Mouse (Mus musculus): Measurements from ENCODE around the gene Sertad1.
A peak's percentile ranks its signal among the peaks of the same experiment; 100 is the strongest.

Sertad1 gene

DNA sequence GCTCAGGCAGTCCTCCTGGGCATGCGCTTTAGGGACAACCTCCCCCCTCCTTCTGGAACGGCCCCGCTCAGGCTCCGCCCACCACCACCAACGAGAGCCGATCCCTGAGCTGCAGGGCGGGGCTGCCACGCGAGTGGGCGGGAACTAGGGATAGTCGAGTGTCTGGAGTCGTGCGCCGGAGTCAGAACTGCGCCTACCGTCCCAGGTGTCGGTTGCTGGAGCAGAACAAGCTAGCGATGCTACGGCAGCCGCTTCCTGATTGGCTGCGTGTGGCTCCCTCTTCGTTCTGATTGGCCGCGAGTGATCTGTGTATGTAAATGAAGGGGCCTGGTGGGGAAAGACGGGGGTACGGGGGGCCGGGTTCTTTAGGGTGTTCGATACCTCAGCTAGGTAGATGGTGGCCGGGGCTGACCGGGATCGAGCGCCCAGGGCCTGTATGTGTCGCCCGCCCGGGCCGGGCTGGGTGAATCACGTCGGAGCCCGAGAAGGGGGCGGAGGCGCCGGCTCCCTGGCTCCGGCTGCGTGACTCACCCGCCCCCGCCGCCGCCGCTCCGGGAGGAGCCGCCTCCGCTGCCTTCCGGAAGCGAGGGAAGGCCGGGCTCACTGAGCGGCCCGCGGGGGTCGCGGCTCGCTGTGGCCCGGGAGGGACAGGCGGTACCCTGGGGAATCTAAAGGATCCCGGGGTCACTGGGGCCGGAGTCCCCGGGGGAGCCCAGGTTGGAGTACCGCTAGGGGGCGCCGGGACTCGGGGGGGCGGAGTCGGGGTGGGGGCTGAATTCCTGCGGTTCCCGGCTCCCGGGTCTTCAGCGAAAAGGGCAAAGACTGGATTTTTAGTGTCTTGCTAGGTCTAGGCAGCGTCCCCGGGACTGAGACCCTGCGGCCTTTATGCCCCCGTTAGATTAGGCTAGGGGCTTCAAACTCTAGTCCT lies at the start of gene Sertad1:
Gene Sertad1 (plus strand): TSS at position 141 of the 928 bp plus-strand sequence.
- DNase-seq = peak; percentile 100

GRCm38 (mm10) chr7:27437544-27437943 lies 49.2 kb upstream of the Sertad1 start:
- no peak for DNase-seq

- no peak for DNase-seq
Measured at GRCm38 (mm10) chr7:27440014-27440413, 46.7 kb upstream of the Sertad1 start.

GRCm38 (mm10) chr7:27446051-27446450 lies 40.7 kb upstream of the Sertad1 start:
- DNase-seq = peak; percentile 54

- DNase-seq = peak; percentile 74
Measured at GRCm38 (mm10) chr7:27446521-27447418, 39.9 kb upstream of the Sertad1 start.

DNA sequence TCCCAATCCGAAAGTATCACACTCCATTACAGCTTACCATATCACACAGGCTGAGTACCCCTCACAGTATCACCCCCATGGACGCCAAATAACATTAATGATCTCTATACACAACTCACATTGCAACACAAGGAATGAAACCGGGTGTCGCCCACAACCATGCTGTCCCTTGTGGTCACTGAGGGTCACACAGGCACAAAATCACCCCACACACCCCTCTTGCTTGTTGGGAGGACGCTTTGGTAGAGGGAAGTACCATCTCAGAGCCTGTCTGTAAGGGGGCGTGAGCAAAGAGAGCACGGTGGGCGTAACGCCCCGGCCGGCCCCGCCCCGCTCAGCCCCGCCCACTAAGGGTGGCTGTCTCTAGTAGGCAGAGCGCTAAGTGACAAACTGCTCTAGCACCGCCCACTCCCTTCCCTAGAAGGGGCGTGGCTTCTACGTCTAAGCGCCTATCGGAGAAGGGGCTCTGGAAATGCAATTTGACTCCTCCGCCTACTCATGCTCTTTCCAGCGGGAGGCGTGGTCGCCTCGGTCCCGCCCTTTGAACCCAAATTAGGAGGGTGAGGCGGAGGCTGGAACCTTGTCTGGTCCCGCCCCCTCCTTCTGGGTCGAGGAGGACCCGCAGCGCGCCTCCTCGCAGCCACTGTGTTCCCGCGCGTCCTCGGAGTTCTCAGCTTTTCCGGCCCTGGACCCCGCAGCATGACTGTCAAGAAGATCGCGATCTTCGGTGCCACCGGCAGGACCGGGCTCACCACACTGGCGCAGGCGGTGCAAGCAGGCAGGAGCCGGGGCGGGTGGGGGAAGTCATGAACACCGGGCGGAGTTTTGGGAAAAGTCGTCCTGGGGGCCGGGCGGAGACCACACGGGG lies 39.1 kb upstream of the Sertad1 start, which contains the start of the genes Sptbn4 and Blvrb:
Gene Sptbn4 (minus strand): TSS at position 268 of the 868 bp plus-strand sequence.
Gene Blvrb (plus strand): TSS at position 560 of the 868 bp plus-strand sequence.
- DNase-seq = peak; percentile 99

DNA sequence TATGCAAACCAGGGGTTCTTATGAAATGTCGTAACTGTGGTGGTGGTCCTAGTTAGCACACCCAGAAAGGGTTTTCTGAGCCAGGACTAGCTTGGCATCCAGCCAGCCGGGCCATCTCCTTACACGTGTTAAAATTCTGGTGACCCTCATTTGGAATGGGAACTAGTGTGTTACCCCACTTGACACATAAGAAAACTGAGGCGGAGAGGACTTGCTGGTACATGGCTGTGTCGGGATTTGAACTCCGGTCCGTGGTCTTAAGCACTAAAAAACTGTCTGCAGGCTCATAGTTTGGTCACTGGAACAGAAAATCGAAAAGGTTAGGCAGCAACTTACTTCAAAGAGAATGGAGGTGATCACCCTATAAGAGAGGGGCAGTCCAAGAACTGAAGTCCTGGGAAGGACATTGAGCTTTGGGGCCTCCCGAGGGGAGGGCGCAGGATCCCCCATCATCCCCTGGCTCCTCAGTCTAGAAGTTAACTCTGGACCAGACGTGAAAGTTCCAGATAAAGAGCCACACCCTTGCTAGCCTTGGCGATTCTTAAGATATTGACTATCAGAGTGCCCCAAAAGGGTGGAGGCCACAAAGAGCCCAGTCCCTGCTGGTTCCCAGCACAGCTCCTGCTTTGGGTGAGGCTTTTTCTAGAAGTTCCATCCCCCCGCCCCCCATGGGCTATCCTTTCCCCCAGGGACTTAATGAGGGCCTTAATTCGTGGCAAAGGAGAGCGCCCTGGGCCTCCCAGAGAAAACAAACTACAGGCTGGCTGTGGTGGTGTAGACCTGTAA lies 38.1 kb upstream of the Sertad1 start:
- DNase-seq = peak; percentile 79

DNA sequence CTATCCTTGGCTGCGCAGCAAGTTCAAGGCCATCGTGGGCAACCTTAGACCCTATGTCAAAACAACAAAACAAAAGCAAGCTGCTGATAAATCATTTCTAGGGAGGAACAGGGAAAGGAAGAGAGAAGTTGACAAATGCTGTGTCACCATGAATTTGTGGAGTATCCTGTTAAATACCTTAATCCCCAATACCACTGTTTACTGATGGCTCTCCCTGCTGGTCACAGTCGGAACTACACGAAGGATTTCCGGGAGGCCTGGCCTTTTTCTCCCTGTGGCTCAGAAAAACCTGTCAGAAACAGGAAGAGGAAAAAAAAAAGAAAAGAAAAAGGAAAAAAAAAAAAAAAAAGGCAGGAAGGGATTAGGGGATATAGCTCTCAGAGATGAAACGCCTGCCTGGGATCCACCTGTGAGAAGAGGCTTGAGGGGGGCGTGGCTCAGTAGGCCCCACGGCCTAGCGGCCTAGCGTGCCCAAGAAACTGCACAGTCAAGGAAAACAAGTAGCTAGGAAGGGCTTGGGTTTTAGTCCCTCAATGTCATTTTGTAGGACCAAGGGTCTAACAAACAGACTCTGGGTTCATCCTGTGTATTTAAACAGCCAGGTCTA lies 37.4 kb upstream of the Sertad1 start:
- DNase-seq = peak; percentile 81

DNA sequence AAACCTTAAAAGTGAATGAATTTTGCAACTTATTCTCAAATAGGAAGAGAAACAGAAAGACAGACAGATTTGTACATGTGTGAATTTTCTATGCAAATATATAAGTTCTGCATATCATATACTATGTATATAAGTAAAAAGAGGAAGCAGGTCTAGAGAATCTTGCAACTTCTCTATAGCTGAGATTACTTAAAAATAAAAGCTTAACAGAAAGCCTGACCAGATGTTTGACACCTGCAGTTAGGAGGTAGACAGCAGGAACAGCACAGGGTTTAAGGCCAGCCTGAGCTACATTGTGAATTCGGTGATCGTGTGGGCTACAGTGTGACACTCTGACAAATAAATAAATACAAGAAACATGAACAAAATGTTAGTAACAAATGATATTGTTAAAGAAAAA lies 35.4 kb upstream of the Sertad1 start:
- no peak for DNase-seq

DNA sequence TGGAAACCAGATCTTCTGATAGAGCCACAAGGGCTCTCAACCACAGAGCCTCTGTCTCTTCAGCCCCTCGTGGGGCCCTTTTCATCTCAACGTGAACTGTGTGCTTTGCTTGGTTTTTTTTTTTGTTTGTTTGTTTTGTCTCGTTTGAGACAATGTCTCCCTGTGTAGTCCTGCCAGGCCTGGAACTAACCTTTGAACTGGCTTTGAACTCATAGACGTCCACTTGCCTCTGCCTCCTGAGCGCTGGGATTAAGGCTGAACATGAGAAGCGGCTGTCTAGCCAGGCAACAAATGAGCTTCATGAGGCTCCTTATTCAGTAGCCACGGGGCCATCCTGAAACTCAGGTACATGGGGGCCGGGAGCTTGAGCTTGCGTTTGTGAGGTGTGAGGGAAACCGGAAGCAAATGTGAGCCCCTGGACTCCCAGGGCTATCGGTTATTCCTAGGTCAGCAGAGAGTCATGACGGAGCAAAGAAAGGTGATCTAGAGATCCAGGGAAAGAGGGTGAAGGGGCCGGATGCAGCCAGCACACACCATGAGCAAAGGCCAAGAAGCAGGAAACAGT lies 34.4 kb upstream of the Sertad1 start:
- DNase-seq = no peak

DNA sequence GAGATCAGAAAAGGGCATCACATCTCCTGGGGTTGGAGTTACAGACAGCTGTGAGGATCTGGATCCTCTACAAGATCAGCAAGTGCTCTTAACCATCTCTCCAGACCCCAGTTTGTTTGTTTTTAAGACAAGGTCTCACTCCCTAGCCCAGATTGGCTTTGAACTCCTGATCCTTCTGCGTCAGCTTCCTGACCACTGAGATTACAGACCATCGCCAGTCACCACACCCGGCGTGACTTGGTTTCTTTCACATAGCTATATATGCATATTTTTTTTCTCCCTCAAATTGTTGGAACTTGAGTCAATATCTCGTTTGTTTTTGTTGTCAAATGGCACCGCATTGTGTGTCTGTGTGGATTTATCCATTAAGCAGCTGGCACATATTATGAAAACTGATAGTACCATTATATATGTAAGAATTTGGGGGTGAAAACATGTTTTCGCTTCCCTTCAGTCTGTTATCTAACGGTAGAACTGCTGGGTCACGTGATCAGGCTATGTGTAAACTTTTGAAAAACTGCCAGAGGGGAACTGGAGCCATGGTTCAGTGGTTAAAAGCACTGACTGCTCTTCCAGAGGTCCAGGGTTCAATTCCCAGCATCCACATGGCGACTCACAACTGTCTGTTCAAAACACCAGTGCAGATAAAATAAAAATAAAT lies 32.1 kb upstream of the Sertad1 start:
- no peak for DNase-seq

DNA sequence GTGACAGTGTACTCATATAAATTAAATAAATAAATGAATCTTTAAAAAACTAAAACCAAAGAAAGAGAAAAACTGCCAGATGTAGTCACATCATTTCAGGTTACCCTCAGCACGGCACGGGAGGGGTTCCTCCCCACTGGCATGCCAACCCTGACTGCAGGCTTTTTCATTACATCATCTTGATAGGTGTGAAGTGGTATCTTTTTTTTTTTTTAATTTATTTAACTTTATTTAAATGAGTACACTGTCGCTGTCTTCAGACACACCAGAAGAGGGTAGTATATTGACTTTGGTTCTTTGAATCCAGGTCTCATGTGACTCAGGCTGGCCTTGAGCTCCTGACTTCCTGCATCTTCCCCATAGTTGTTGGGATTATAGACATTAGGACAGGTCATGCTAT lies 31.4 kb upstream of the Sertad1 start:
- DNase-seq = no peak

DNA sequence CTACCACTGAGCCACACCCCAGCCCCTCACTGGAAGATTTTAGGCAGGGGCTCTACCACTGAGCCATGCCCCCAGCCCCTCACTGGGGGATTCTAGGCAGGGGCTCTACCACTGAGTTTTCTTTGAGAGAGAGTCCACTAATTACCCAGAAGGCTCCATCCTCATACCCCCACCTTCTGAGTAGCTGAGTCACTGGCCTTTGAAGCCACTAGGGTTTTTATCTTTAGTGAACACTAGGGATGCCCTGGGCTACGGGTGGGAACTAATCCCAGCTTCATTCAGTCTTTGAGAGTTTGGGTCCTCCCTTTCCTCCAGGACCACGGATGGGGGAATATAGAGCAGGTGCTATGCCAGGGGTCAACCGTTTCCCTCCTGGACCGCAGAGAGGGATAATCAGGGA lies 28.1 kb upstream of the Sertad1 start:
- DNase-seq = no peak

DNA sequence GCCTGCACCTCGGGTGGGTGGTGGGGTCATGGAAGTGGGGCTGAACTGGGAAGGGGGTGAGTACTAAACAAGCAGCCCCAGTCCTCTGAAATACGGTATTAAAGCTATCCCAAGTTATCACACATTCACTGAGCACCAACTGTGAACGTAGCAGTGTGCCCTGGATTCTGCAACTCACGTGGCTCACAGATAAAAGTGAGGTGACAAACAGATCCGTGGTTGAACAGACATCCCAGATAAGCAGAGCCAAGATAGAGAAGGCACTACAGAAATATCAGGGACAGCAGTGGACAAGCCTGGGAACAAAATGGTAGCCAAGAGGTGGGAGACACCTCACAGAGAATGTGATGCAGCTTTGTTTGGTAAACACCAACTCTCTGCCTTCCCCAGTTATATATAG lies 27.1 kb upstream of the Sertad1 start:
- DNase-seq = no peak

DNA sequence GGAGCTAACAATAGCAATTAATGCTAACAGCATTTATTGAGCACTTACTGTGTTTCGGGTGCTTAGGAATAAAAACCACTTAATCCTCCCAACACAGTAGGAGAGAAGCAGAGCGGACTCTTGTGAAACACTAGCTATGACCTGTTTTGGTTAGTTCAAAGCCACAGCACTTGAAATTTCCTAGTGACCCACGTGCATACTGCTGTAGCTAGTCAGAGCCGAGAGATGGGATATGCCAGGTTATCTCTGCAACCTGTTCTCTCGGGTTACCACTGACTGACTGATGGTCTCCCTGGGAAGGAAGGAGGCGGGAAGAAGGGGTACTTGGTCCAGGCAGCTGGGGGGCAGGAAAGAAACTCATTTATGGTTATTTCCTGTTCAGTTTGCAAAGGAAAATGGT lies 26.2 kb upstream of the Sertad1 start:
- no peak for DNase-seq

DNA sequence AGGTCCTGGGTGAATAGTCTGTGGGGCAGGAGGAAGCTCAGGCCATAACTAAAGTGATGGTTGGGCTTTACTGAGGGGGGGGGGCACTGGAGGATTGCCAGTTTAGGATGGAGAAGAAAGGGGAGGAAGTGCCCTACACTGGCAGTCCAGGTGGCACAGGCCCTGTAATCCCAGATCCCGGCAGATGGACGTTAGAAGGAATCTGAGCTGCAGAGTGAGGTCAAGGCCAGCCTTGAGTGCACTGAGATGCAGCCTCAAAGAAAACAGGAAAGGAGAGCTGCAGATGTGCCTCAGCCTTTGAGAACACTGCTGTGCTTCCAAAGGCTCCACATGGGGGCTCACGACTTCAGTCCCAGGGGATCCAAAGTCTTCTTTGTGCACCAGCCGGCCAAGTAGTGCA lies 19.1 kb upstream of the Sertad1 start:
- peak; percentile 48 for DNase-seq

GRCm38 (mm10) chr7:27471390-27472120 lies 15.2 kb upstream of the Sertad1 start:
- DNase-seq = peak; percentile 60

DNA sequence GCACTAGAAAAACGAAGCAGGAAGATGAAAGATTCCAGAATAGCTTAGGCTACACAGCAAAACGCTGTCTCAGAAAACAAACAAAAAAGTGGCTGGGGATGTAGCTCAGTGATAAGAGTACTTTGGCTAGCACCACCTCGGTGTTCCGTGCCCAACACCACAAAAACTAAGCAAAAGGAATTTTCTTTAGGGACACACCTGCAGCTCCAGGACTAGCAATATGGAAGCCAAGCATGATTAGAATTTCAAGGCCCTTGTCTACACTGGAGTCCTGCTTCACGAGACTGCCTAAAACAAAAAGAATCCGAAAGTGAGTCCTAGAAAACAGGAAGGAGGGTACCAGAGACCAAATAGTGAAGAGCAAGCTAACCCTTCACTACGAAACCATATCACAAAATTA lies 14.1 kb upstream of the Sertad1 start:
- DNase-seq = peak; percentile 59

GRCm38 (mm10) chr7:27473156-27473834 lies 13.4 kb upstream of the Sertad1 start, which contains the start of gene Sertad3:
Gene Sertad3, plus strand, starts transcription at chr7:27473768.
- peak; percentile 99 for DNase-seq
